ENCODE assay signal across 9 mouse cellular contexts in genomic region chr5:140567321-140567720, GRCm38 (mm10). TPM values are rescaled to one million over a fixed set of nuclear protein-coding genes. Genes with fewer than 3 reads are reported as not detected.
DNase-seq lines count a peak whose midpoint lies in the region; ATAC-seq lines count a peak whose summit lies in the region.
"Had no signal": no experiment of that assay in that cellular context is flagged by ENCODE, and none has a peak within 500 bp of the region (broad histone marks: within the 10 kb centered on the region; RNA-seq: fewer than 3 reads in every experiment).

No protein-coding gene starts in this region.

- ATAC-seq in forebrain, embryonic 15.5 days (replicated peaks): no peak
- peak; percentile 80 for ATAC-seq in megakaryocyte-erythroid progenitor cell, adult 5-6 weeks (replicated peaks; ENCODE audit: low FRiP score, low TSS enrichment, poor library complexity, severe bottlenecking)

- H3K27me3 ChIP-seq in forebrain, embryonic 10.5 days (ENCODE audit: poor library complexity, severe bottlenecking): no peaks in the 10 kb centered on the region
- no peaks in the 10 kb centered on the region for H3K27me3 ChIP-seq in forebrain, embryonic 15.5 days
- H3K27me3 ChIP-seq: limb, embryonic 12.5 days had no signal

- no peaks in the 10 kb centered on the region for H3K36me3 ChIP-seq in forebrain, embryonic 10.5 days (replicated peaks)
- no peaks in the 10 kb centered on the region for H3K36me3 ChIP-seq in forebrain, embryonic 15.5 days
- H3K36me3 ChIP-seq: limb, embryonic 12.5 days had no signal

- 60% methylated on average over 11 of the region's 11 CpGs for WGBS in forebrain, embryonic 10.5 days
- WGBS in forebrain, embryonic 15.5 days: 45% methylated on average over 11 of the region's 11 CpGs

- H3K9ac ChIP-seq in forebrain, embryonic 15.5 days (replicated peaks): no peak overlapping the region
- H3K9ac ChIP-seq: limb, embryonic 12.5 days had no signal

- no peak overlapping the region for H3K4me2 ChIP-seq in forebrain, embryonic 15.5 days (replicated peaks)
- H3K4me2 ChIP-seq: limb, embryonic 12.5 days had no signal

- DNase-seq in forebrain, embryonic 10.5 days (ENCODE audit: extremely low spot score, low spot score): no peak
- DNase-seq in CD4-positive helper T cell, adult 2 months (ENCODE audit: low read depth, low spot score): peak; percentile 91
- DNase-seq in c-Kit-negative CD71-positive TER-119-positive erythroid progenitor cells, embryonic 14.5 days (ENCODE audit: low read depth, low spot score): peak; percentile 48
- DNase-seq in heart, adult 8-10 months (ENCODE audit: low spot score): peak; percentile 65
- peak; percentile 20 to 23 for DNase-seq in layer of hippocampus, postnatal 36 days
- peak; percentile 91 for DNase-seq in thymus, postnatal 25 days

- H3K4me1 ChIP-seq in forebrain, embryonic 10.5 days: peaks cover 70% of the 10 kb centered on the region
- H3K4me1 ChIP-seq in forebrain, embryonic 15.5 days: peaks cover 6% of the 10 kb centered on the region; the same call in 1 of the 2 replicates

- H3K27ac ChIP-seq in forebrain, embryonic 10.5 days: peak overlapping the region; percentile 84
- no peak overlapping the region for H3K27ac ChIP-seq in forebrain, embryonic 15.5 days (replicated peaks)
- H3K27ac ChIP-seq: limb, embryonic 12.5 days had no signal

- no peaks in the 10 kb centered on the region for H3K9me3 ChIP-seq in forebrain, embryonic 10.5 days
- H3K9me3 ChIP-seq in forebrain, embryonic 15.5 days: no peaks in the 10 kb centered on the region
- H3K9me3 ChIP-seq: limb, embryonic 12.5 days had no signal

- no peak overlapping the region; the same call in 1 of the 2 replicates for H3K4me3 ChIP-seq in forebrain, embryonic 10.5 days
- no peak overlapping the region for H3K4me3 ChIP-seq in forebrain, embryonic 15.5 days
- H3K4me3 ChIP-seq: limb, embryonic 12.5 days had no signal

RNA-seq across cellular contexts. Expression of gene Grifin, which starts 2.5 kb away (rescaled TPM):
- polyA plus RNA-seq in forebrain, embryonic 10.5 days (2016; fragmentation: Nextera tagmentation; extraction: Ambion mirVana): not detected in 2 replicates
- polyA plus RNA-seq in forebrain, embryonic 15.5 days (2015; fragmentation: Nextera tagmentation; extraction: Ambion mirVana): 0.33 TPM in 1 of 2 replicates, not detected in the other
- not detected for total RNA-seq in heart, adult 8-10 months (2022)
- under 1 TPM in 1 of 2 experiments, not detected in 1; 0.62 TPM for total RNA-seq in layer of hippocampus, postnatal 36 days (2021)
- not detected in 2 replicates for total RNA-seq in megakaryocyte-erythroid progenitor cell, adult 5-6 weeks (2014; fragmentation: Nextera tagmentation)
- total RNA-seq in megakaryocyte-erythroid progenitor cell, adult 5-6 weeks (2017): not detected in 2 replicates

RNA-seq across cellular contexts. Expression of gene Lfng, which starts 39.8 kb away (rescaled TPM):
- polyA plus RNA-seq in forebrain, embryonic 10.5 days (2016; fragmentation: Nextera tagmentation; extraction: Ambion mirVana): 33.1 and 33.3 TPM in 2 replicates
- 25.7 and 28.8 TPM in 2 replicates for polyA plus RNA-seq in forebrain, embryonic 15.5 days (2015; fragmentation: Nextera tagmentation; extraction: Ambion mirVana)
- 1 to 10 TPM; 6.0 to 8.3 (median 6.9) TPM for total RNA-seq in heart, adult 8-10 months (2022)
- total RNA-seq in layer of hippocampus, postnatal 36 days (2021): 10 to 100 TPM; 20.3 to 30.8 TPM
- total RNA-seq in megakaryocyte-erythroid progenitor cell, adult 5-6 weeks (2014; fragmentation: Nextera tagmentation): 17.6 and 38.9 TPM in 2 replicates
- total RNA-seq in megakaryocyte-erythroid progenitor cell, adult 5-6 weeks (2017): 21.3 and 22.9 TPM in 2 replicates
